Mouse (Mus musculus): ENCODE data around the gene Il23a. TPM values are rescaled to one million over a fixed set of nuclear protein-coding genes. Genes with fewer than 3 reads are reported as not detected.
"Not testable (repeated sequence)": the region's sequence is repeated elsewhere in the genome, so short reads cannot be mapped to it uniquely, and the experiment has no call there.

Il23a gene
- polyA plus RNA-seq, 1 experiment from 2014 or later = not detected

DNA sequence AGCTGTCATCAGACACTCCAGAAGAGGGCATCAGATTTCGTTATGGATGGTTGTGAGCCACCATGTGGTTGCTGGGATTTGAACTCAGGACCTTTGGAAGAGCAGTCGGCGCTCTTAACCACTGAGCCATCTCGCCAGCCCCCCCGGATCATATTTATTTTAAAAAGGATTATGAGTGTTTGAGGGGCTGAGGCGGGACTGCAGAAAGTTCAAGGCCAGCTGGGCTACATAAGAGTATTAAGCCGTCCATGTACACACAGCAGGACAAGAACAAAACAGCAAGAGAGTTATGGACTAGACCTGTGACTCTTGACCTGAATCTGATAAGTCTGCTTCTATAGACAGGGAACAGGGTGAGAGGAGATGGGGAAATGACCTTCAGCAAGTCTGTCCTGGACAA, 38.2 kb downstream of the Il23a start:
- H3K4me3 ChIP-seq (ENCODE audit: low read depth, low read length); ATAC-seq (ENCODE audit: low FRiP score); H3K9me3 ChIP-seq (ENCODE audit: control insufficient read depth, low read length); H3K36me3 ChIP-seq (ENCODE audit: control insufficient read depth, insufficient read depth, low read length); H3K4me1 ChIP-seq (ENCODE audit: control insufficient read depth, insufficient read depth, low read length); H3K27ac ChIP-seq (ENCODE audit: low read depth, low read length); H3K27me3 ChIP-seq (ENCODE audit: control insufficient read depth, insufficient read depth, low read length); H3K9ac ChIP-seq (ENCODE audit: low read length); DNase-seq (ENCODE audit: low spot score, missing footprints); H3K4me2 ChIP-seq: not testable (repeated sequence)
- 90% methylated on average over 7 of the region's 7 CpGs for WGBS

DNA sequence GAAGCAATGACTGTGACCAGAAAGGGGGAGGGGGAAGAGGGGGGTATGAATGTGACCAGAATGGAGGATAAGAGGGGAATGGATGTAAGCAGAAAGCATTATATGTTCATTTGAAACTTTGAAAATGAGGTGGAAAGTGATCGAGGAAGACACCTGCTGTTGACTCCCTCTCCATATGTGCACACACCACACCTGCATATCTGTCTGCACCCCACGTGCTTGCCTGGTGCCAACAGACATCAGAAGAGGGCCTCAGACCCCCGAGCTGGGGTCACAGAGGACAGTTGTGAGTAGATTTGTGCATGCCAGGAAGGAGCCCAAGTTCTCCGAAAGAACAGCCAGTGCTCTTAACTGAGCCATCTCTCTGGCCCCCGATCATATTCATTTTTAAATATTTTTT, 38.6 kb downstream of the Il23a start:
- H3K4me2 ChIP-seq = no peak overlapping the region
- no peak overlapping the region for H3K27ac ChIP-seq (ENCODE audit: low read depth, low read length)
- no peak for DNase-seq (ENCODE audit: low spot score, missing footprints)
- ATAC-seq (ENCODE audit: low FRiP score) = no peak
- no peak overlapping the region for H3K4me3 ChIP-seq (ENCODE audit: low read depth, low read length)
- no peaks in the 10 kb centered on the region for H3K9me3 ChIP-seq (ENCODE audit: control insufficient read depth, low read length)
- no peak overlapping the region for H3K9ac ChIP-seq (ENCODE audit: low read length)
- no peaks in the 10 kb centered on the region for H3K27me3 ChIP-seq (ENCODE audit: control insufficient read depth, insufficient read depth, low read length)
- H3K4me1 ChIP-seq (ENCODE audit: control insufficient read depth, insufficient read depth, low read length) = no peaks in the 10 kb centered on the region
- WGBS = 89% methylated on average over 5 of the region's 5 CpGs
- H3K36me3 ChIP-seq (ENCODE audit: control insufficient read depth, insufficient read depth, low read length) = no peaks in the 10 kb centered on the region

DNA sequence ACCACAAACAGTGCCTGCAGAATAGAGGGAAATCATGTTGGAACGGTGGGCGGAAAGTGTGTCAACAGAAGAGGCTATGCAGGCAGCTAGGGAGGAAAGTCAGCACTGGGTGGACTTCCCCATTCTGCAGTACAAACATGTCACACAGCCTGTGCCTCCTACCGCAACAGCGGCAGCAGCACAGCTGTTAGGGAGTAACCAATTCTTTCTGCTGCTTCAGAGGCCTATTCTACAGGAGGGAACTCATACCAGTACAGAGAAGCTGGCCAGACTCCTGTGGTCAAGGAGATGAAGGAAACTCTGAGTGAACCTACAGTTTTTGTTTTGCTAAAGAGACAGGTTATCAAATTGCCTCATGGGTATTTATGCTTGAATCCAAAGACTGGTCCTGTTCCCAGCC, 39.6 kb downstream of the Il23a start:
- DNase-seq (ENCODE audit: low spot score, missing footprints) (no peak), ATAC-seq (ENCODE audit: low FRiP score) (no peak)
- Histone ChIP-seq H3K36me3 (ENCODE audit: control insufficient read depth, insufficient read depth, low read length) (no peaks in the 10 kb centered on the region), H3K4me1 (ENCODE audit: control insufficient read depth, insufficient read depth, low read length) (no peaks in the 10 kb centered on the region), H3K4me3 (ENCODE audit: low read depth, low read length) (no peak overlapping the region), H3K9me3 (ENCODE audit: control insufficient read depth, low read length) (no peaks in the 10 kb centered on the region), H3K27me3 (ENCODE audit: control insufficient read depth, insufficient read depth, low read length) (no peaks in the 10 kb centered on the region), H3K4me2 (no peak overlapping the region), H3K27ac (ENCODE audit: low read depth, low read length) (no peak overlapping the region), H3K9ac (ENCODE audit: low read length) (no peak overlapping the region)
- 86% methylated on average over 4 of the region's 4 CpGs for WGBS

DNA sequence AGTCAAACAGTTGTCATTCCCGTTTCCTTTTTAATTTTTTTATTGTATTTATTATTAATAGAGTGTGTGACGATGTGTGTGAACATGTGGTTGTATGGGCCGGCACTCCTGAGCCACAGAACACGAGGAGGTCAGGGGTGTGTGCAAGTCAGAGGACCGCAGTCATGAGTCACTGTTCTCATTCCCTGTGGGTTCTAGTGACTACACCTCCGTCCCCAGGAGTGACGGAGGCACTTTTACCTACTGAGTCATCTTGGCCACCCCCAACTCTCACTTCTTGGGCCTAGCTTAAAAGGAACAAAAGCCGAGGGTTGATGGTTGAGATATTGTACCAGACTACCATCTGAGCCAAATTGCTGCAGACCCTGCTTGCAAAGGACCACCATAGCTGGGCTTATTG, 42.2 kb downstream of the Il23a start:
- DNase-seq (ENCODE audit: low spot score, missing footprints) (no peak), ATAC-seq (ENCODE audit: low FRiP score) (no peak)
- H3K4me2 ChIP-seq = no peak overlapping the region
- no peaks in the 10 kb centered on the region for H3K27me3 ChIP-seq (ENCODE audit: control insufficient read depth, insufficient read depth, low read length)
- H3K9ac ChIP-seq (ENCODE audit: low read length) = no peak overlapping the region
- H3K4me3 ChIP-seq (ENCODE audit: low read depth, low read length) = no peak overlapping the region
- 91% methylated on average over 8 of the region's 8 CpGs for WGBS
- peaks cover 4% of the 10 kb centered on the region; the same call in 1 of the 2 replicates for H3K36me3 ChIP-seq (ENCODE audit: control insufficient read depth, insufficient read depth, low read length)
- no peaks in the 10 kb centered on the region for H3K4me1 ChIP-seq (ENCODE audit: control insufficient read depth, insufficient read depth, low read length)
- H3K27ac ChIP-seq (ENCODE audit: low read depth, low read length) = no peak overlapping the region
- no peaks in the 10 kb centered on the region for H3K9me3 ChIP-seq (ENCODE audit: control insufficient read depth, low read length)

DNA sequence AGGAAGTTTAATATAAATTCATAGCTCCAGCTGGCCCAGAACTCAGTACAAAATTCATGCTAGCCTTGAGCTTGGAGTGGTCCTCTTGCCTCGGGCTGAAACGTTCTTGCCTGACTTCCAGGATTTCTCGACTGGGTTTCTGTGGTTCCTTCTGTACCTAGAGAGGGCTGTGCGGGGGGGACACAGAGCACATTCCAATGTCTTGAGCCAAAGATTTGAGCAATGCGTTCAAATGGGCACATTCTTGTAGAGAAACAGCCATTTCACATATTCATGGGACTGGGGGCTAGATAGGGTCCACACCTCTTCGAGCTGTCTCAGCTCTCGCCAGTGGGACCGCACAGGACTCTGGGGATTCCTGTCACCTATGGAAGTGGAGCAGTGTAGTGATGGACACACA, 42.6 kb downstream of the Il23a start:
- no peaks in the 10 kb centered on the region for H3K27me3 ChIP-seq (ENCODE audit: control insufficient read depth, insufficient read depth, low read length)
- H3K9me3 ChIP-seq (ENCODE audit: control insufficient read depth, low read length) = no peaks in the 10 kb centered on the region
- H3K4me1 ChIP-seq (ENCODE audit: control insufficient read depth, insufficient read depth, low read length) = no peaks in the 10 kb centered on the region
- ATAC-seq (ENCODE audit: low FRiP score) = no peak
- WGBS = 87% methylated on average over 8 of the region's 8 CpGs
- no peak overlapping the region for H3K27ac ChIP-seq (ENCODE audit: low read depth, low read length)
- H3K9ac ChIP-seq (ENCODE audit: low read length) = no peak overlapping the region
- peaks cover 4% of the 10 kb centered on the region for H3K36me3 ChIP-seq (ENCODE audit: control insufficient read depth, insufficient read depth, low read length)
- no peak for DNase-seq (ENCODE audit: low spot score, missing footprints)
- no peak overlapping the region for H3K4me2 ChIP-seq
- H3K4me3 ChIP-seq (ENCODE audit: low read depth, low read length) = no peak overlapping the region

DNA sequence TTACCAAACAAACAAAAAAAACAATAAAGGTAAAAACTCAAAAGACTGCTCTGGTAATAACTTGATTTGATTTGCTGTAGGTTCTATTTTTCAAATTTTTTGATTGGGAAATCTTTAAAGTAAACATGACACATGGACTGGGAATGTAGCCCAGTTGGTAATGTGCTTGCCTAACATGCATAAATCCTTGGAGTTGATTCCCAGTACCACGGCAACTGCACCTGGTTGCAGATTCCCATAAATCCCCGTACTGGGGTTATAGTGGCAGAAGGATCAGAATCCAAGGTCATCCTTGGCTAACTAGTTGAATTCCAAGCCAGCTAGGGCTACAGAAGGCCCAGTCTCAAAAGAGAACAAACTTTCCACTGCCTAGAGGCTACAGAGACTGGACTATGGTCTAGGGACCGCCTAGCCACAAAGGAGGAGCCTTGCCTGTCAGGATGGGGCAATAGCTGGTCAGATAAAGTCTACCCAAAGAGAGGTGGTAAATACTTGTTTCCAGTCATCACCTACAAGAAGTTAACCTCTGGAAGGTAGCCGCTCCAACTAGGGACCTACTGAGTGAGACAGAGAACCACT, 44.8 kb downstream of the Il23a start, which contains the start of gene Apon:
Apon (plus strand) TSS at position 420 of the 579 bp plus-strand sequence.
- H3K9me3 ChIP-seq (ENCODE audit: control insufficient read depth, low read length) = no peaks in the 10 kb centered on the region
- no peaks in the 10 kb centered on the region for H3K27me3 ChIP-seq (ENCODE audit: control insufficient read depth, insufficient read depth, low read length)
- ATAC-seq (ENCODE audit: low FRiP score) = no peak
- H3K36me3 ChIP-seq (ENCODE audit: control insufficient read depth, insufficient read depth, low read length) = peaks cover 12% of the 10 kb centered on the region
- H3K4me3 ChIP-seq (ENCODE audit: low read depth, low read length) = no peak within 1 kb of the TSS
- WGBS = 88% methylated on average over 4 of the region's 4 CpGs
- no peaks in the 10 kb centered on the region for H3K4me1 ChIP-seq (ENCODE audit: control insufficient read depth, insufficient read depth, low read length)
- no peak within 1 kb of the TSS for H3K4me2 ChIP-seq
- H3K27ac ChIP-seq (ENCODE audit: low read depth, low read length) = no peak within 1 kb of the TSS
- H3K9ac ChIP-seq (ENCODE audit: low read length) = no peak within 1 kb of the TSS
- no peak for DNase-seq (ENCODE audit: low spot score, missing footprints)

DNA sequence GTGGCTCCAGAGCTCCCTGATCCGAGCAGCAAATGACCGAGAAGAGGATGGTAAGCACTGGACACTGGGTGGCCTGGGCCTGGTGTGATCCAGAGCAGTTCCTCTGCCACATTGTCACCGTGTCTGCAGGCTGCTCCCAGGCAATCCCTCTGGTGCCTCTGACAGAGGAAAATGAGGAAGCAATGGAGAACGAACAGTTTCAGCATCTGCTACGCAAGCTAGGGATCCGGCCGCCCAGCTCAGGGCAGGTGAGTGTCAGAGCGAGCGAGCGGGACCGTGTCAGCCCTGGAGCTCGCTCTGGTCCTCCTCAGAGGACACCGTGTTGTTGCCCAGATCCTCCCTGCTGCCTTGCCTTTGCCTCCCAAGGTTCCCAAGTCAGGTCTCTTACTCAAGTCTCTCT, 48.0 kb downstream of the Il23a start:
- DNase-seq (ENCODE audit: low spot score, missing footprints) (no peak), ATAC-seq (ENCODE audit: low FRiP score) (no peak)
- Histone ChIP-seq H3K27ac (ENCODE audit: low read depth, low read length) (no peak overlapping the region), H3K4me2 (no peak overlapping the region), H3K4me3 (ENCODE audit: low read depth, low read length) (no peak overlapping the region), H3K9ac (ENCODE audit: low read length) (no peak overlapping the region), H3K36me3 (ENCODE audit: control insufficient read depth, insufficient read depth, low read length) (peaks cover 29% of the 10 kb centered on the region), H3K27me3 (ENCODE audit: control insufficient read depth, insufficient read depth, low read length) (no peaks in the 10 kb centered on the region), H3K9me3 (ENCODE audit: control insufficient read depth, low read length) (no peaks in the 10 kb centered on the region), H3K4me1 (ENCODE audit: control insufficient read depth, insufficient read depth, low read length) (no peaks in the 10 kb centered on the region)
- WGBS = 94% methylated on average over 13 of the region's 13 CpGs

DNA sequence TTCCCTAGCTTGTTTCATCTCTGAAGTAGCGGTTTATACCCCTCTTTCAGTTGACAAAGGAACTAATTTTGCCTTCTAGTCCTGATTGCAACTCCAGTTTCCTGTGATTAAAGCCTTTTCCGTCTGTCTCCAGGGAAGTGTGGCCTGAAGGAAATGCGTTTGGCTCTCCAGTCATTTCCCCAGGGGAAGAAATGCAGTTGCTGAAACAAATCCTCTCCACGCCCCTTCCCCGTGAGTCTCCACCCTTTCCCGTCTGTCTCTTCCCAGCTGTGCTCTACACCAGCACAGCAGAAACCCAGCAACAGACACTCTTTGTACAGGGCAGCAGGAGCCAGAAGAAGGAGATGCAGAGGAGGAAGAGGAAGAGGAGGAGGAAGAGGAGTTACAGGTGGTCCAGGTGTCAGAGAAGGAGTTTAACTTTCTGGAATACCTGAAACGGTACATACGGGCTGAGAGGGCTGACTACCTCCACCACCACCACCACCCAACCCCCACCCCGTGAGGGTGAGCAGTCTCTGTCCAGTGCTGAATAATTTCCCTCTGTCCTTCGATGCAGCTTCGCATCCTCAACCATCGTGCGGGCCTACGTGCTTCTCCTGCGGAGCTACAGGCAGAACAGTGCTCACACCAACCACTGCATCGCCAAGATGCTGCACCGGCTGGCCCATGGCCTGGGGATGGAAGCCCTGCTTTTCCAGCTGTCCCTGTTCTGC, 51.4 kb downstream of the Il23a start:
- WGBS = 85% methylated on average over 17 of the region's 17 CpGs
- Histone ChIP-seq H3K4me2 (no peak overlapping the region), H3K36me3 (ENCODE audit: control insufficient read depth, insufficient read depth, low read length) (peaks cover 42% of the 10 kb centered on the region), H3K4me1 (ENCODE audit: control insufficient read depth, insufficient read depth, low read length) (no peaks in the 10 kb centered on the region), H3K9ac (ENCODE audit: low read length) (no peak overlapping the region), H3K9me3 (ENCODE audit: control insufficient read depth, low read length) (no peaks in the 10 kb centered on the region), H3K27ac (ENCODE audit: low read depth, low read length) (no peak overlapping the region), H3K4me3 (ENCODE audit: low read depth, low read length) (no peak overlapping the region), H3K27me3 (ENCODE audit: control insufficient read depth, insufficient read depth, low read length) (no peaks in the 10 kb centered on the region)
- DNase-seq (ENCODE audit: low spot score, missing footprints) = no peak
- no peak for ATAC-seq (ENCODE audit: low FRiP score)
